8 mouse cellular contexts compared by ENCODE assay signal in genomic region chr1:166138136-166138535, GRCm38 (mm10). TPM values are rescaled to one million over a fixed set of nuclear protein-coding genes. Genes with fewer than 3 reads are reported as not detected.
A peak's percentile ranks its signal among the peaks of the same experiment; 100 is the strongest.
DNase-seq lines count a peak whose midpoint lies in the region; ATAC-seq lines count a peak whose summit lies in the region.

No protein-coding gene starts in this region.

- H3K27ac ChIP-seq in intestine, embryonic 16.5 days (ENCODE audit: low read length), result no peak overlapping the region
- no peak overlapping the region for H3K27ac ChIP-seq in lung, embryonic 15.5 days

- peak; percentile 36 for ATAC-seq in intestine, embryonic 16.5 days
- 0 out of 2 replicates have a peak, but pooled peaks have one; percentile 32 for ATAC-seq in lung, embryonic 15.5 days (ENCODE audit: borderline replicate concordance, extremely low read depth, low FRiP score, low TSS enrichment)
- no peak for ATAC-seq in cerebellum, adult (ENCODE audit: insufficient number of reproducible peaks, low FRiP score, low TSS enrichment)

- 58% methylated on average over 13 of the region's 13 CpGs for WGBS in intestine, embryonic 16.5 days
- 48% methylated on average over 13 of the region's 13 CpGs for WGBS in lung, embryonic 15.5 days

- no peaks in the 10 kb centered on the region for H3K27me3 ChIP-seq in intestine, embryonic 16.5 days (replicated peaks; ENCODE audit: control insufficient read depth, insufficient read depth, low read length)
- H3K27me3 ChIP-seq in lung, embryonic 15.5 days, result no peaks in the 10 kb centered on the region

- H3K36me3 ChIP-seq in intestine, embryonic 16.5 days (ENCODE audit: control insufficient read depth, insufficient read depth, low read length), result no peaks in the 10 kb centered on the region
- no peaks in the 10 kb centered on the region for H3K36me3 ChIP-seq in lung, embryonic 15.5 days

- DNase-seq in 416B (ENCODE audit: low read depth), result peak; percentile 90
- DNase-seq in adrenal gland, adult (ENCODE audit: inconsistent age in 2 of 2, low spot score in 1 of 2), result peak; percentile 90 to 93
- no peak for DNase-seq in cerebellum, adult 11-12 months
- no peak for DNase-seq in embryo, embryonic 10.5 days (ENCODE audit: low spot score)
- DNase-seq in gastrocnemius, adult 8-10 months (ENCODE audit: low spot score in 2 of 2), result no peak

- no peak overlapping the region for H3K4me3 ChIP-seq in intestine, embryonic 16.5 days (ENCODE audit: low read length)
- no peak overlapping the region for H3K4me3 ChIP-seq in lung, embryonic 15.5 days

- peak overlapping the region; percentile 1; the same call in 1 of the 2 replicates for H3K4me2 ChIP-seq in intestine, embryonic 16.5 days (ENCODE audit: low read depth, low read length)
- H3K4me2 ChIP-seq in lung, embryonic 15.5 days, result no peak overlapping the region

- no peak overlapping the region for H3K9ac ChIP-seq in intestine, embryonic 16.5 days (ENCODE audit: low read depth, low read length)
- no peak overlapping the region for H3K9ac ChIP-seq in lung, embryonic 15.5 days

- peaks cover 30% of the 10 kb centered on the region for H3K4me1 ChIP-seq in intestine, embryonic 16.5 days (ENCODE audit: control insufficient read depth, insufficient read depth, low read length)
- peaks cover 9% of the 10 kb centered on the region; the same call in 1 of the 2 replicates for H3K4me1 ChIP-seq in lung, embryonic 15.5 days

- H3K9me3 ChIP-seq in intestine, embryonic 16.5 days (ENCODE audit: control insufficient read depth, low read length), result no peaks in the 10 kb centered on the region
- no peaks in the 10 kb centered on the region for H3K9me3 ChIP-seq in lung, embryonic 15.5 days

RNA-seq across cellular contexts. Expression of gene Gpa33, which starts 8.1 kb away (rescaled TPM):
- polyA plus RNA-seq in intestine, embryonic 16.5 days (2015; fragmentation: Nextera tagmentation; extraction: Ambion mirVana), result 79.6 and 86.9 TPM in 2 replicates
- not detected in 2 replicates for polyA plus RNA-seq in lung, embryonic 15.5 days (2015; fragmentation: Nextera tagmentation; extraction: Ambion mirVana)
- total RNA-seq in gastrocnemius, adult 8-10 months (2022), result not detected

RNA-seq across cellular contexts. Expression of gene Dusp27, which starts 10.4 kb away (rescaled TPM):
- 1.5 and 1.7 TPM in 2 replicates for polyA plus RNA-seq in intestine, embryonic 16.5 days (2015; fragmentation: Nextera tagmentation; extraction: Ambion mirVana)
- 3.3 and 4.5 TPM in 2 replicates for polyA plus RNA-seq in lung, embryonic 15.5 days (2015; fragmentation: Nextera tagmentation; extraction: Ambion mirVana)
- total RNA-seq in gastrocnemius, adult 8-10 months (2022), result 10 to 100 TPM; 60.7 to 80.1 (median 69.3) TPM

Comparison
In these comparisons a context has a peak if more than half of its experiments do, and no peak if none do; other contexts are left out.
1. DNase-seq: peak in 416B (single experiment) and adrenal gland, adult (2 of 2); none in cerebellum, adult 11-12 months (single experiment), embryo, embryonic 10.5 days (single experiment) and gastrocnemius, adult 8-10 months (0 of 2).
2. RNA of gene Gpa33, which starts 8.1 kb away (polyA plus RNA-seq): 79.6 to 86.9 TPM in intestine, embryonic 16.5 days; not detected in lung, embryonic 15.5 days; every median in the first group is over 10 times any median in the second.